Mouse (Mus musculus) lung, adult 2 months (tissue): ENCODE data around the gene Mlh3.

Experiments
- CTCF ChIP-seq: fragments of 200-500 bp; IDR thresholded peaks from 2 replicates; pipeline ENCODE4 v1.5.1; 2011; ENCODE audit warnings: mild to moderate bottlenecking, low read length, control low read depth; ENCODE audit not compliant: insufficient read depth
- POLR2A ChIP-seq: fragments of 200-500 bp; IDR thresholded peaks from 2 replicates; pipeline ENCODE4 v1.6.1; 2011; ENCODE audit warnings: low read depth, mild to moderate bottlenecking, control low read depth, low read length, borderline replicate concordance; ENCODE audit errors: extremely low read depth

DNA sequence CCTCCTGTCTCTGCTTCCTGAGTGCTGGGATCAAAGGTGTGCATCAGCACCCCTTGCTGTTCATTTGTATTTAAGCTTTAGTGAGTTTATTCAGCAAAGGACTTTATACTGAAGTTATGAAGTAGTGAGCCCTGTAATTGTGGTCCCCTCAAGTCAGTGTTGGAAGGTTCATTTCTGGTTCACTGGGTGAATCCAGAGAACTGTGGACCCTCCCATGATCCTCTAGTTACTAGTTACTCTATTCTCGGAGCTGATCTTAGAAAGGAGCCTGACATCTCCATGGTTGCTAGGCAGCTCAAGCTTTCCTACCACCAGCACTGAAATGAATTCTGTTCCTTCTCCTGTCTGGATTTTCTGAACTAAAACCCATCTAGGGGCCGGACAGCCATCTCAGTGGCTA is 25.1 kb upstream of the Mlh3 start:
- TF ChIP-seq POLR2A (no peak), CTCF (no peak)
